Mouse (Mus musculus): Measurements from ENCODE around the gene Sap30bp. TPM values are rescaled to one million over a fixed set of nuclear protein-coding genes. Genes with fewer than 3 reads are reported as not detected.
A peak's percentile ranks its signal among the peaks of the same experiment; 100 is the strongest.

Gene Sap30bp
- polyA plus RNA-seq, 1 experiment from 2014 or later: 53.8 TPM

- H3K4me1 ChIP-seq (replicated peaks): peaks cover 19% of the 10 kb centered on the region
- peaks cover 28% of the 10 kb centered on the region for H3K36me3 ChIP-seq
- H3K9me3 ChIP-seq: no peaks in the 10 kb centered on the region
- H3K27ac ChIP-seq: 0 out of 2 replicates have a peak within 1 kb of the TSS, but pooled peaks have one; percentile 9
- no peak within 1 kb of the TSS for H3K4me2 ChIP-seq (replicated peaks)
- peak within 1 kb of the TSS; percentile 17; the same call in 1 of the 2 replicates for H3K9ac ChIP-seq (replicated peaks)
- ATAC-seq: no peak
- no peaks in the 10 kb centered on the region for H3K27me3 ChIP-seq
- no peak within 1 kb of the TSS for H3K4me3 ChIP-seq (replicated peaks)
- 30% methylated on average over 16 of the region's 16 CpGs for WGBS
These were observed 33.4 kb upstream of the Sap30bp start, which contains the start of gene Smim5 for GRCm38 (mm10) chr11:115899486-115900266. TSS of gene Smim5 (plus strand) at chr11:115899966.

GRCm38 (mm10) chr11:115900561-115901337 lies 32.3 kb upstream of the Sap30bp start:
- Histone ChIP-seq H3K9ac (replicated peaks) (peak overlapping the region; percentile 46; the same call in 1 of the 2 replicates), H3K36me3 (peaks cover 21% of the 10 kb centered on the region), H3K27me3 (no peaks in the 10 kb centered on the region), H3K4me1 (replicated peaks) (peaks cover 29% of the 10 kb centered on the region), H3K4me2 (replicated peaks) (no peak overlapping the region), H3K9me3 (no peaks in the 10 kb centered on the region), H3K4me3 (replicated peaks) (no peak overlapping the region), H3K27ac (no peak overlapping the region)
- ATAC-seq: no peak
- WGBS: 75% methylated on average over 8 of the region's 8 CpGs

GRCm38 (mm10) chr11:115901338-115902161 lies 31.5 kb upstream of the Sap30bp start:
- no peak overlapping the region for H3K4me3 ChIP-seq (replicated peaks)
- no peak overlapping the region for H3K27ac ChIP-seq
- peaks cover 31% of the 10 kb centered on the region for H3K4me1 ChIP-seq (replicated peaks)
- ATAC-seq: no peak
- no peaks in the 10 kb centered on the region for H3K27me3 ChIP-seq
- no peak overlapping the region for H3K4me2 ChIP-seq (replicated peaks)
- 86% methylated on average over 9 of the region's 9 CpGs for WGBS
- H3K36me3 ChIP-seq: peaks cover 13% of the 10 kb centered on the region
- H3K9ac ChIP-seq (replicated peaks): peak overlapping the region; percentile 46; the same call in 1 of the 2 replicates
- H3K9me3 ChIP-seq: no peaks in the 10 kb centered on the region

- ATAC-seq: no peak
- Histone ChIP-seq H3K27ac (no peak overlapping the region), H3K36me3 (peaks cover 7% of the 10 kb centered on the region; the same call in 1 of the 2 replicates), H3K9ac (replicated peaks) (no peak overlapping the region), H3K4me1 (replicated peaks) (peaks cover 31% of the 10 kb centered on the region), H3K9me3 (no peaks in the 10 kb centered on the region), H3K27me3 (no peaks in the 10 kb centered on the region), H3K4me3 (replicated peaks) (no peak overlapping the region), H3K4me2 (replicated peaks) (no peak overlapping the region)
- WGBS: 93% methylated on average over 5 of the region's 5 CpGs
These were observed 30.9 kb upstream of the Sap30bp start for GRCm38 (mm10) chr11:115902177-115902576.

- Histone ChIP-seq H3K36me3 (peaks cover 7% of the 10 kb centered on the region; the same call in 1 of the 2 replicates), H3K4me2 (replicated peaks) (no peak overlapping the region), H3K27ac (no peak overlapping the region), H3K9me3 (no peaks in the 10 kb centered on the region), H3K9ac (replicated peaks) (no peak overlapping the region), H3K4me1 (replicated peaks) (peaks cover 31% of the 10 kb centered on the region), H3K27me3 (no peaks in the 10 kb centered on the region), H3K4me3 (replicated peaks) (no peak overlapping the region)
- WGBS: 77% methylated on average over 1 of the region's 1 CpGs
- ATAC-seq: no peak
These were observed 30.3 kb upstream of the Sap30bp start for GRCm38 (mm10) chr11:115902831-115903230.

GRCm38 (mm10) chr11:115903384-115904230 lies 29.5 kb upstream of the Sap30bp start:
- Histone ChIP-seq H3K27me3 (no peaks in the 10 kb centered on the region), H3K4me1 (replicated peaks) (peaks cover 31% of the 10 kb centered on the region), H3K4me3 (replicated peaks) (no peak overlapping the region), H3K9ac (replicated peaks) (no peak overlapping the region), H3K36me3 (peaks cover 14% of the 10 kb centered on the region), H3K9me3 (no peaks in the 10 kb centered on the region), H3K27ac (no peak overlapping the region), H3K4me2 (replicated peaks) (no peak overlapping the region)
- WGBS: 80% methylated on average over 11 of the region's 11 CpGs
- ATAC-seq: no peak

GRCm38 (mm10) chr11:115904231-115904955 lies 28.7 kb upstream of the Sap30bp start:
- H3K4me2 ChIP-seq (replicated peaks): no peak overlapping the region
- H3K4me3 ChIP-seq (replicated peaks): no peak overlapping the region
- 82% methylated on average over 8 of the region's 8 CpGs for WGBS
- H3K9ac ChIP-seq (replicated peaks): no peak overlapping the region
- ATAC-seq: no peak
- peaks cover 31% of the 10 kb centered on the region for H3K4me1 ChIP-seq (replicated peaks)
- H3K36me3 ChIP-seq: peaks cover 20% of the 10 kb centered on the region
- no peaks in the 10 kb centered on the region for H3K27me3 ChIP-seq
- no peak overlapping the region for H3K27ac ChIP-seq
- H3K9me3 ChIP-seq: no peaks in the 10 kb centered on the region

- 0 out of 2 replicates have a peak overlapping the region, but pooled peaks have one; percentile 14 for H3K9ac ChIP-seq (replicated peaks)
- H3K4me2 ChIP-seq (replicated peaks): no peak overlapping the region
- no peaks in the 10 kb centered on the region for H3K27me3 ChIP-seq
- no peaks in the 10 kb centered on the region for H3K9me3 ChIP-seq
- no peak for ATAC-seq
- no peak overlapping the region for H3K4me3 ChIP-seq (replicated peaks)
- H3K27ac ChIP-seq: no peak overlapping the region
- 40% methylated on average over 16 of the region's 16 CpGs for WGBS
- H3K4me1 ChIP-seq (replicated peaks): peaks cover 25% of the 10 kb centered on the region
- peaks cover 21% of the 10 kb centered on the region for H3K36me3 ChIP-seq
These were observed 27.9 kb upstream of the Sap30bp start for GRCm38 (mm10) chr11:115904956-115905790.

- H3K27ac ChIP-seq: no peak overlapping the region
- no peaks in the 10 kb centered on the region for H3K27me3 ChIP-seq
- 0 out of 2 replicates have a peak, but pooled peaks cover 17% of the 10 kb centered on the region for H3K4me1 ChIP-seq (replicated peaks)
- 76% methylated on average over 3 of the region's 3 CpGs for WGBS
- 0 out of 2 replicates have a peak overlapping the region, but pooled peaks have one; percentile 23 for H3K9ac ChIP-seq (replicated peaks)
- H3K4me2 ChIP-seq (replicated peaks): no peak overlapping the region
- no peak for ATAC-seq
- no peak overlapping the region for H3K4me3 ChIP-seq (replicated peaks)
- no peaks in the 10 kb centered on the region for H3K9me3 ChIP-seq
- peaks cover 28% of the 10 kb centered on the region for H3K36me3 ChIP-seq
These were observed 27.0 kb upstream of the Sap30bp start for GRCm38 (mm10) chr11:115906116-115906515.

- H3K27ac ChIP-seq: no peak overlapping the region
- H3K27me3 ChIP-seq: no peaks in the 10 kb centered on the region
- H3K4me1 ChIP-seq (replicated peaks): 0 out of 2 replicates have a peak, but pooled peaks cover 17% of the 10 kb centered on the region
- 0 out of 2 replicates have a peak overlapping the region, but pooled peaks have one; percentile 23 for H3K9ac ChIP-seq (replicated peaks)
- 90% methylated on average over 5 of the region's 5 CpGs for WGBS
- no peak overlapping the region for H3K4me3 ChIP-seq (replicated peaks)
- no peaks in the 10 kb centered on the region for H3K9me3 ChIP-seq
- H3K36me3 ChIP-seq: peaks cover 29% of the 10 kb centered on the region
- H3K4me2 ChIP-seq (replicated peaks): no peak overlapping the region
- no peak for ATAC-seq
These were observed 26.6 kb upstream of the Sap30bp start for GRCm38 (mm10) chr11:115906521-115906920.
